Mouse (Mus musculus) midbrain, embryonic 14.5 days (tissue): ENCODE measurements at regions not wholly inside any gene's neighbourhood (a gene's known extent, or its start where the extent isn't known, plus 50 kb on each side); places are given as distances from the start of the nearest gene placed in this dataset.

Source experiments
- ATAC-seq: fragments of 200-750 bp; cut with Nextera tagmentation; 2 replicates; pipeline ENCODE4 v1.8.0; 2017; ENCODE audit warnings: moderate number of reproducible peaks, moderate library complexity; ENCODE audit not compliant: low FRiP score, low TSS enrichment
- DNase-seq: peaks from one replicate; pipeline ENCODE4 v3.0.0-alpha.2; 2015
- H3K27ac ChIP-seq: fragments of 300-500 bp; sonication (generic); replicated peaks from 2 replicates; pipeline ENCODE4 v1.5.1; 2014; ENCODE audit warnings: mild to moderate bottlenecking, low read depth, low read length, moderate library complexity
- H3K27me3 ChIP-seq: fragments of 300-500 bp; sonication (generic); 2 replicates; pipeline ENCODE4 v1.6.1; 2014; ENCODE audit warnings: low read length, control low read depth, mixed read lengths; ENCODE audit not compliant: control insufficient read depth, insufficient read depth
- H3K36me3 ChIP-seq: fragments of 300-500 bp; sonication (generic); 2 replicates; pipeline ENCODE4 v1.6.1; 2014; ENCODE audit warnings: low read length, control low read depth; ENCODE audit not compliant: control insufficient read depth, insufficient read depth
- H3K4me1 ChIP-seq: fragments of 300-500 bp; sonication (generic); 2 replicates; pipeline ENCODE4 v1.6.1; 2014; ENCODE audit warnings: mild to moderate bottlenecking, antibody characterized with exemption, low read length, control low read depth; ENCODE audit not compliant: control insufficient read depth, insufficient read depth
- H3K4me2 ChIP-seq: fragments of 300-500 bp; sonication (generic); 2 replicates; pipeline ENCODE4 v1.6.1; 2014; ENCODE audit warnings: mild to moderate bottlenecking, low read length, moderate library complexity
- H3K4me3 ChIP-seq: fragments of 300-500 bp; sonication (generic); replicated peaks from 2 replicates; pipeline ENCODE4 v1.5.1; 2014; ENCODE audit warnings: low read depth, low read length
- H3K9ac ChIP-seq: fragments of 300-500 bp; sonication (generic); replicated peaks from 2 replicates; pipeline ENCODE4 v1.6.1; 2014; ENCODE audit warnings: mild to moderate bottlenecking, low read length, moderate library complexity
- H3K9me3 ChIP-seq: fragments of 300-500 bp; sonication (generic); 2 replicates; pipeline ENCODE4 v1.6.1; 2016; ENCODE audit warnings: low read length, control low read depth, mixed read lengths; ENCODE audit not compliant: control insufficient read depth
- WGBS: fragments of 180-500 bp; shearing (Covaris S2); extraction: QIAGEN DNeasy Blood & Tissue Kit; methylation state at CpG from one replicate; pipeline ENCODE4 v1.1.7; 2014; 5-methylcytosine and 5-hydroxymethylcytosine counted together

DNA sequence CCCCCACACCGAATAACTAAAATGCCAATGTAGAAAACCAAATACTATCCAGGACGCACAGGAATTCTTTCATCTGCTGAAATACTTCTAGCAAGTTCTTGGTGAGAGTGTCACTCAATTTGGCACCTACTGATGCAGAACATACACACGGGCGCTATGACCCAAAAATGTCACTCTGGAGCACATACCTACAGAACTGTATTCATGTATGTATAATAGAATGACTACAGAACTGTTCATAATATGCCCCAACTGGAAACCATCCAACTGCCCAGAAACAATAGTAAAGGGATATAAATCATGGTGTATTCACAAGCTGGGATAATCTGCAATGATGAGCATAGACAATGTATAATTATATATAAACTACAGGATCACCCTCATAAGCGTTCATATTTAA is 378.9 kb downstream of the Kif16b start:
- H3K4me2 ChIP-seq: no peak overlapping the region
- no peaks in the 10 kb centered on the region for H3K9me3 ChIP-seq
- ATAC-seq (no peak), DNase-seq (no peak)
- no peaks in the 10 kb centered on the region for H3K36me3 ChIP-seq
- H3K4me3 ChIP-seq: no peak overlapping the region
- WGBS: 93% methylated on average over 5 of the region's 5 CpGs
- no peaks in the 10 kb centered on the region for H3K4me1 ChIP-seq
- H3K27me3 ChIP-seq: no peaks in the 10 kb centered on the region
- no peak overlapping the region for H3K27ac ChIP-seq
- no peak overlapping the region for H3K9ac ChIP-seq

GRCm38 (mm10) chr2:142517731-142518130 is 383.6 kb downstream of the Kif16b start:
- ATAC-seq (no peak), DNase-seq (no peak)
- no peak overlapping the region for H3K9ac ChIP-seq
- 91% methylated on average over 3 of the region's 3 CpGs for WGBS
- H3K27me3 ChIP-seq: no peaks in the 10 kb centered on the region
- no peak overlapping the region for H3K4me2 ChIP-seq
- H3K4me1 ChIP-seq: no peaks in the 10 kb centered on the region
- no peak overlapping the region for H3K27ac ChIP-seq
- no peaks in the 10 kb centered on the region for H3K36me3 ChIP-seq
- H3K9me3 ChIP-seq: no peaks in the 10 kb centered on the region
- no peak overlapping the region for H3K4me3 ChIP-seq

- no peak for DNase-seq
- H3K27me3 ChIP-seq: no peaks in the 10 kb centered on the region
- no peaks in the 10 kb centered on the region for H3K36me3 ChIP-seq
- H3K9me3 ChIP-seq: no peaks in the 10 kb centered on the region
- ATAC-seq: no peak
- H3K4me1 ChIP-seq: no peaks in the 10 kb centered on the region
- 97% methylated on average over 1 of the region's 1 CpGs for WGBS
- H3K9ac ChIP-seq: no peak overlapping the region
- H3K4me2 ChIP-seq: no peak overlapping the region
- H3K27ac ChIP-seq: no peak overlapping the region
- no peak overlapping the region for H3K4me3 ChIP-seq
Measured at GRCm38 (mm10) chr2:142505216-142505615, 396.1 kb downstream of the Kif16b start.
